Mouse (Mus musculus) macrophage (primary cell): ENCODE measurements around the gene Fbxo40. TPM values are rescaled to one million over a fixed set of nuclear protein-coding genes. Genes with fewer than 3 reads are reported as not detected.

Experiments used
- H3K27ac ChIP-seq: fragments of 350-480 bp; formaldehyde crosslinking; 2 replicates; pipeline ENCODE4 v1.9.0; 2021
- H3K36me3 ChIP-seq: fragments of 350-480 bp; formaldehyde crosslinking; 2 replicates; pipeline ENCODE4 v1.9.0; 2021; ENCODE audit errors: inconsistent target
- H3K4me3 ChIP-seq: fragments of 350-480 bp; formaldehyde crosslinking; 2 replicates; pipeline ENCODE4 v1.9.0; 2021; ENCODE audit errors: inconsistent target
- H3K79me2 ChIP-seq: fragments of 350-480 bp; formaldehyde crosslinking; 2 replicates; pipeline ENCODE4 v1.9.0; 2021; ENCODE audit errors: inconsistent target
- WGBS: methylation state at CpG from one replicate; pipeline ENCODE4 v1.1.7; 2026; ENCODE audit warnings: inconsistent platforms; ENCODE audit not compliant: missing documents; 5-methylcytosine and 5-hydroxymethylcytosine counted together
- polyA plus RNA-seq: library from polyadenylated mRNA; stranded (reverse); fragments of 250-400 nt; gene quantifications from 3 replicates; pipeline ENCODE4 v1.2.4, GENCODE M21; 2018; ENCODE audit warnings: inconsistent platforms

Gene Fbxo40
- polyA plus RNA-seq, 1 experiment from 2014 or later, result 0.03 TPM

GRCm38 (mm10) chr16:36985636-36986042 lies 4.6 kb downstream of the Fbxo40 start:
- WGBS, result 16% methylated on average over 5 of the region's 5 CpGs
- Histone ChIP-seq H3K4me3 (no peak overlapping the region), H3K79me2 (no peaks in the 10 kb centered on the region), H3K27ac (peak overlapping the region; percentile 17), H3K36me3 (no peaks in the 10 kb centered on the region)

- Histone ChIP-seq H3K36me3 (no peaks in the 10 kb centered on the region), H3K4me3 (no peak overlapping the region), H3K27ac (no peak overlapping the region), H3K79me2 (no peaks in the 10 kb centered on the region)
- WGBS, result 100% methylated on average over 1 of the region's 1 CpGs
These were observed 6.5 kb downstream of the Fbxo40 start for GRCm38 (mm10) chr16:36983796-36984195.

GRCm38 (mm10) chr16:36979127-36979526 lies 11.1 kb downstream of the Fbxo40 start:
- no peaks in the 10 kb centered on the region for H3K79me2 ChIP-seq
- no peak overlapping the region for H3K4me3 ChIP-seq
- WGBS, result 96% methylated on average over 2 of the region's 2 CpGs
- H3K36me3 ChIP-seq, result no peaks in the 10 kb centered on the region
- no peak overlapping the region for H3K27ac ChIP-seq

- 94% methylated on average over 4 of the region's 4 CpGs for WGBS
- Histone ChIP-seq H3K36me3 (peaks cover 63% of the 10 kb centered on the region), H3K79me2 (peaks cover 5% of the 10 kb centered on the region; the same call in 1 of the 2 replicates), H3K4me3 (no peak overlapping the region), H3K27ac (no peak overlapping the region)
These were observed 26.9 kb downstream of the Fbxo40 start for GRCm38 (mm10) chr16:36963415-36963814.

- 93% methylated on average over 11 of the region's 11 CpGs for WGBS
These were observed 35.2 kb downstream of the Fbxo40 start for GRCm38 (mm10) chr16:36955106-36955505.

GRCm38 (mm10) chr16:36951029-36951428 lies 39.2 kb downstream of the Fbxo40 start:
- no peak overlapping the region for H3K27ac ChIP-seq
- H3K79me2 ChIP-seq, result peaks cover 32% of the 10 kb centered on the region; the same call in 1 of the 2 replicates
- whole genome bisulfite sequencing, result 87% methylated on average over 4 of the region's 4 CpGs
- no peak overlapping the region for H3K4me3 ChIP-seq
- H3K36me3 ChIP-seq, result peaks cover 87% of the 10 kb centered on the region

More at GRCm38 (mm10) chr16:36955106-36955505, 35.2 kb downstream of the Fbxo40 start:
- no peak overlapping the region for H3K4me3 ChIP-seq
- H3K79me2 ChIP-seq, result peaks cover 33% of the 10 kb centered on the region; the same call in 1 of the 2 replicates
- H3K36me3 ChIP-seq, result peaks cover 63% of the 10 kb centered on the region
- no peak overlapping the region for H3K27ac ChIP-seq

GRCm38 (mm10) chr16:36949614-36950336 lies 40.5 kb downstream of the Fbxo40 start:
- no peak overlapping the region for H3K27ac ChIP-seq
- no peak overlapping the region for H3K4me3 ChIP-seq
- H3K36me3 ChIP-seq, result peaks cover 75% of the 10 kb centered on the region
- WGBS, result 86% methylated on average over 8 of the region's 8 CpGs
- H3K79me2 ChIP-seq, result peaks cover 44% of the 10 kb centered on the region

GRCm38 (mm10) chr16:36947646-36948197 lies 42.5 kb downstream of the Fbxo40 start:
- 100% methylated on average over 4 of the region's 4 CpGs for WGBS
- Histone ChIP-seq H3K27ac (no peak overlapping the region), H3K4me3 (no peak overlapping the region), H3K79me2 (peaks cover 65% of the 10 kb centered on the region), H3K36me3 (peaks cover 64% of the 10 kb centered on the region)

- no peak overlapping the region for H3K4me3 ChIP-seq
- 92% methylated on average over 8 of the region's 8 CpGs for WGBS
- H3K27ac ChIP-seq, result no peak overlapping the region
- H3K79me2 ChIP-seq, result peaks cover 70% of the 10 kb centered on the region
- H3K36me3 ChIP-seq, result peaks cover 54% of the 10 kb centered on the region; the same call in 1 of the 2 replicates
These were observed 43.7 kb downstream of the Fbxo40 start for GRCm38 (mm10) chr16:36946459-36947159.

GRCm38 (mm10) chr16:36944895-36945424 lies 45.3 kb downstream of the Fbxo40 start:
- H3K79me2 ChIP-seq, result peaks cover 87% of the 10 kb centered on the region
- WGBS, result 93% methylated on average over 12 of the region's 12 CpGs
- H3K36me3 ChIP-seq, result peaks cover 45% of the 10 kb centered on the region; the same call in 1 of the 2 replicates
- no peak overlapping the region for H3K27ac ChIP-seq
- H3K4me3 ChIP-seq, result no peak overlapping the region

- Histone ChIP-seq H3K4me3 (no peak overlapping the region), H3K27ac (no peak overlapping the region), H3K36me3 (peaks cover 44% of the 10 kb centered on the region; the same call in 1 of the 2 replicates), H3K79me2 (peaks cover 98% of the 10 kb centered on the region)
- 90% methylated on average over 3 of the region's 3 CpGs for WGBS
These were observed 46.7 kb downstream of the Fbxo40 start for GRCm38 (mm10) chr16:36943591-36943990.

- H3K27ac ChIP-seq, result peak overlapping the region; percentile 52
- H3K4me3 ChIP-seq, result no peak overlapping the region
These were observed 48.4 kb downstream of the Fbxo40 start for GRCm38 (mm10) chr16:36941895-36942294.

GRCm38 (mm10) chr16:36941137-36941727 lies 49.0 kb downstream of the Fbxo40 start:
- Histone ChIP-seq H3K4me3 (no peak overlapping the region), H3K36me3 (peaks cover 36% of the 10 kb centered on the region; the same call in 1 of the 2 replicates), H3K79me2 (peaks cover 100% of the 10 kb centered on the region), H3K27ac (peak overlapping the region; percentile 52)
- WGBS, result 19% methylated on average over 5 of the region's 6 CpGs

More at GRCm38 (mm10) chr16:36941895-36942294, 48.4 kb downstream of the Fbxo40 start:
- H3K79me2 ChIP-seq, result peaks cover 100% of the 10 kb centered on the region
- H3K36me3 ChIP-seq, result peaks cover 42% of the 10 kb centered on the region; the same call in 1 of the 2 replicates
- WGBS, result 90% methylated on average over 4 of the region's 4 CpGs

GRCm38 (mm10) chr16:36935814-36936213 lies 54.5 kb downstream of the Fbxo40 start:
- WGBS, result 3% methylated on average over 3 of the region's 3 CpGs
- H3K4me3 ChIP-seq, result peak overlapping the region; percentile 78
- H3K27ac ChIP-seq, result peak overlapping the region; percentile 99
- H3K36me3 ChIP-seq, result peaks cover 39% of the 10 kb centered on the region; the same call in 1 of the 2 replicates
- peaks cover 55% of the 10 kb centered on the region for H3K79me2 ChIP-seq
